Mouse (Mus musculus) retina, postnatal 1 day (tissue): ENCODE data around the gene Cldn5.

ENCODE experiments used
- DNase-seq: peaks from one replicate; pipeline ENCODE4 v3.0.0-alpha.2; 2012

Cldn5 gene

GRCm38 (mm10) chr16:18776556-18777100 lies at the start of gene Cldn5:
TSS of gene Cldn5 (plus strand) at chr16:18776847.
- DNase-seq = peak; percentile 74

GRCm38 (mm10) chr16:18727536-18728499 lies 48.8 kb upstream of the Cldn5 start:
- no peak for DNase-seq

GRCm38 (mm10) chr16:18729185-18729584 lies 47.5 kb upstream of the Cldn5 start:
- DNase-seq = no peak

GRCm38 (mm10) chr16:18730640-18731039 lies 46.0 kb upstream of the Cldn5 start:
- DNase-seq = no peak

- no peak for DNase-seq
Measured at GRCm38 (mm10) chr16:18733100-18733956, 43.3 kb upstream of the Cldn5 start.

GRCm38 (mm10) chr16:18738303-18738702 lies 38.3 kb upstream of the Cldn5 start:
- no peak for DNase-seq

GRCm38 (mm10) chr16:18746268-18747122 lies 30.2 kb upstream of the Cldn5 start:
- no peak for DNase-seq

- DNase-seq = no peak
Measured at GRCm38 (mm10) chr16:18751101-18751500, 25.5 kb upstream of the Cldn5 start.

GRCm38 (mm10) chr16:18751885-18752499 lies 24.7 kb upstream of the Cldn5 start:
- no peak for DNase-seq

GRCm38 (mm10) chr16:18761734-18762133 lies 14.9 kb upstream of the Cldn5 start:
- DNase-seq = no peak

GRCm38 (mm10) chr16:18762960-18763359 lies 13.7 kb upstream of the Cldn5 start:
- no peak for DNase-seq

- DNase-seq = no peak
Measured at GRCm38 (mm10) chr16:18766390-18766789, 10.3 kb upstream of the Cldn5 start.

- no peak for DNase-seq
Measured at GRCm38 (mm10) chr16:18769501-18769900, 7.1 kb upstream of the Cldn5 start.

GRCm38 (mm10) chr16:18773936-18774335 lies 2.7 kb upstream of the Cldn5 start:
- DNase-seq = peak; percentile 72

- peak; percentile 72 for DNase-seq
Measured at GRCm38 (mm10) chr16:18775621-18776555, 759 bp upstream of the Cldn5 start.

- DNase-seq = peak; percentile 55
Measured at GRCm38 (mm10) chr16:18777101-18778080, 744 bp downstream of the Cldn5 start.

GRCm38 (mm10) chr16:18778461-18778860 lies 1.8 kb downstream of the Cldn5 start:
- no peak for DNase-seq

- no peak for DNase-seq
Measured at GRCm38 (mm10) chr16:18781810-18782209, 5.2 kb downstream of the Cldn5 start.

GRCm38 (mm10) chr16:18785025-18785424 lies 8.4 kb downstream of the Cldn5 start:
- no peak for DNase-seq
